Mouse (Mus musculus) neutrophil, adult 5-6 weeks (primary cell): ENCODE measurements around the gene Cdk9. TPM values are rescaled to one million over a fixed set of nuclear protein-coding genes. Genes with fewer than 3 reads are reported as not detected.

Experiments
- ATAC-seq: fragments of 151-379, 151-347 bp; 2 replicates; pipeline ENCODE4 v1.8.0; 2017; ENCODE audit warnings: mild to moderate bottlenecking, moderate TSS enrichment; ENCODE audit not compliant: insufficient number of reproducible peaks, poor library complexity, low FRiP score, severe bottlenecking; ENCODE audit errors: extremely low read depth
- total RNA-seq: library from RNA; stranded (forward); fragments of 200-1000 nt; gene quantifications from 2 replicates; pipeline ENCODE4 v1.2.3, GENCODE M21; 2017

Cdk9 gene
- total RNA-seq: 97.2 and 121 TPM in 2 replicates

- ATAC-seq: peak; percentile 36
Observed at GRCm38 (mm10) chr2:32712934-32713817, at the start of gene Cdk9. Gene Cdk9 (minus strand): TSS chr2:32713076.

- ATAC-seq: no peak
Observed at GRCm38 (mm10) chr2:32761859-32762258, 49.0 kb upstream of the Cdk9 start.

- ATAC-seq: no peak
Observed at GRCm38 (mm10) chr2:32761361-32761760, 48.5 kb upstream of the Cdk9 start.

DNA sequence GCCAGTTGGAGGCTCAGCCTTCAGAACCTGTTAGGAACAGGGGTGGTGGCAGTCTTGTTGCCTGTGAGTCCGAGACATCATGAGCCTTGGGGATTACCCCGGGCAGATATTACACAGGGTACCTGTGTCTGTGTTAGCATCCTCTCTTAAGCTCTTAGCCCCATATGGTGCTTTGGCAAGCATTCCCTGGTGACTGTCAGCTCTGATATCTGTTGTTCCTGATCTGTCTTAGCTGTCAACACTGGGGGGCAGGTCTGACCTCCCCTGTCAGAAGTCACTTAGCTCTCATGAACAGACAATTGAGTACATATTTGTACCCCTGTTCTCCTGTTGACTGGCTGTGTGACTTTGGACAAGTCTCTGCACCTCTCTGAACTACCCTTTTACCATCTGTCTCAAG is 46.1 kb upstream of the Cdk9 start:
- ATAC-seq: no peak

DNA sequence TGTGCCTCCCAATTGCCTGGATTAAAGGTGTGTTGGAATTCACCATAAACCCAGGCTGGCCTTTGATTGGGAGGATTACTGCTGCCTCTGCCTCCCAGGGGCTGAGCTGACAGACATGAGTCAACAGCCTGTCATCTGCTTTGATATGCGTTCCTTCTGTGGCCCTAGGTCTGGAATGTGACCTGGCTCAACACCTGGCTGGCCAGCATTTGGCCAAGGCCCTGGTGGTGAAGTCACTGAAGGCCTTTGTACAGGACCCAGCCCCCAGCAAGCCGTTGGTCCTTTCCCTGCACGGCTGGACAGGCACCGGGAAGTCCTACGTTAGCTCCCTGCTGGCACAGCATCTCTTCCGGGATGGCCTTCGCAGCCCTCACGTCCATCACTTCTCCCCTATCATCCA is 45.6 kb upstream of the Cdk9 start:
- ATAC-seq: no peak

GRCm38 (mm10) chr2:32757056-32757845 is 44.4 kb upstream of the Cdk9 start, which contains the start of gene Tor2a:
Gene Tor2a (plus strand): TSS chr2:32757234.
- ATAC-seq: peak; percentile 96

GRCm38 (mm10) chr2:32756674-32757055 is 43.8 kb upstream of the Cdk9 start:
- no peak for ATAC-seq

DNA sequence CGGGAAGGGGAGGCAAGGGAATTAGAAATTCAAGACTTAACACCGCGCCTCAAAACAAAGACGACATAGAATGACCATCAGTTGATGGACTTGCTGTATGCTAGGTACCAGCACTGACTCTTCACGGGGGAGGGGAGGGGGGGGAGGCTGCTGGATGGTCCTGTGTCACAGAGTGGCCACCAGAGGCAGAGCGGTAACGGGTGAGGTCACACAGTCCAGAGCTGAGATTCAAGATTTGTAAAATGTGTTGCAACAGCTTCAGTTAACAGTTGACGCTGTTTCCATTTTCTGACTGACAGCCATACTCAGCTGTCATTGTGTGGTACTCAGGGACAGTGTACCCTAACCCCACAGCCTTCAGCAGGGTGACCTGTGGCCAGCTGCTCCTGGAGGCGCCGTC is 39.3 kb upstream of the Cdk9 start:
- no peak for ATAC-seq

GRCm38 (mm10) chr2:32751665-32752033 is 38.8 kb upstream of the Cdk9 start:
- no peak for ATAC-seq

- ATAC-seq: no peak
Observed at GRCm38 (mm10) chr2:32750887-32751664, 38.2 kb upstream of the Cdk9 start.

DNA sequence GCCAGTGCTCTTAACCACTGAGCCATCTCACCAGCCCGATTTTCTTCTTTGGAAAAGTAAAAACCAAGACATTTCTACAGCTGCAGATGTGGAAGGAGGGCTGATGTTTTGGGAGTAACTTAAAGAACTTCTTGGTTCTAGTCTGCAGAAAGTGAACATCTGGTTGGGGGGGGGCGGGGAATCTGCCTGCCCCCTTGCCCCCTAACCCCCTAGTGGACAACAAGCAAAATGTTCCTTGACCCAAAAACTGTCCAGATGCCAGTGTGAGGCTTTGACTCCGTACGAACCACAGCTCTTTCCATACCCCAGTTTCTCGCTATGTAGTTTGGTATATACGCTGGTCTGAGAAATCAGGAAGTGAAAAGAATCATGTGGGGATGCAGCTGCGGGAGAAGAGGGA is 37.3 kb upstream of the Cdk9 start:
- no peak for ATAC-seq

GRCm38 (mm10) chr2:32749082-32749481 is 36.2 kb upstream of the Cdk9 start:
- ATAC-seq: no peak

- no peak for ATAC-seq
Observed at GRCm38 (mm10) chr2:32744272-32744982, 31.6 kb upstream of the Cdk9 start.

GRCm38 (mm10) chr2:32742173-32742531 is 29.3 kb upstream of the Cdk9 start:
- no peak for ATAC-seq

GRCm38 (mm10) chr2:32741273-32742172 is 28.6 kb upstream of the Cdk9 start:
- no peak for ATAC-seq

GRCm38 (mm10) chr2:32740916-32741272 is 28.0 kb upstream of the Cdk9 start, which contains the start of gene 6330409D20Rik:
Gene 6330409D20Rik (minus strand): TSS chr2:32741016.
- no peak for ATAC-seq

DNA sequence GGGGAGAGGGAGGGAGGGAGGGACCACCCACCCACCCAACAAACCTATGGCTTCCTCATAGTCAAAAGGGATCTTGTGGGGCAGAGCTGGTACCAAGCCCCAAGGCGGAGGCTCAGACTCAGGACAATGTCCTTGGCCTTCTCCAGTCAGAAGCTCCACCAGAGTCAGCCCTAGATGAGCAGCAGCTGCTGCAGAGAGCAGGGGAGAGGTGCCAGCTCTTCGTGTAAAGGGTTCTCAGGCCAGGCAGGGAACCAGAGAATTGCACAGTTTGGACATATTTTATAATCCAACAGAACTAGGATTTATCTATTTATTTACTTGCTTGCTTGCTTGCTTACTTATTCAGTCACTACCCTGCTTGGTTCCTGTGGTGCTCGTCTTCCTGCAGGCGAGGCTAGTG is 26.4 kb upstream of the Cdk9 start:
- no peak for ATAC-seq

- no peak for ATAC-seq
Observed at GRCm38 (mm10) chr2:32737008-32737407, 24.1 kb upstream of the Cdk9 start.
